Mouse (Mus musculus): ENCODE measurements at regions not wholly inside any gene's neighbourhood (a gene's known extent, or its start where the extent isn't known, plus 50 kb on each side); places are given as distances from the start of the nearest gene placed in this dataset.

- no peak for DNase-seq (ENCODE audit: low spot score in 2 of 2)
- intact Hi-C loops (cut with DNase I): no loop called here
Observed at GRCm38 (mm10) chr9:90978730-90979129, 383.5 kb upstream of the Zic4 start.

DNA sequence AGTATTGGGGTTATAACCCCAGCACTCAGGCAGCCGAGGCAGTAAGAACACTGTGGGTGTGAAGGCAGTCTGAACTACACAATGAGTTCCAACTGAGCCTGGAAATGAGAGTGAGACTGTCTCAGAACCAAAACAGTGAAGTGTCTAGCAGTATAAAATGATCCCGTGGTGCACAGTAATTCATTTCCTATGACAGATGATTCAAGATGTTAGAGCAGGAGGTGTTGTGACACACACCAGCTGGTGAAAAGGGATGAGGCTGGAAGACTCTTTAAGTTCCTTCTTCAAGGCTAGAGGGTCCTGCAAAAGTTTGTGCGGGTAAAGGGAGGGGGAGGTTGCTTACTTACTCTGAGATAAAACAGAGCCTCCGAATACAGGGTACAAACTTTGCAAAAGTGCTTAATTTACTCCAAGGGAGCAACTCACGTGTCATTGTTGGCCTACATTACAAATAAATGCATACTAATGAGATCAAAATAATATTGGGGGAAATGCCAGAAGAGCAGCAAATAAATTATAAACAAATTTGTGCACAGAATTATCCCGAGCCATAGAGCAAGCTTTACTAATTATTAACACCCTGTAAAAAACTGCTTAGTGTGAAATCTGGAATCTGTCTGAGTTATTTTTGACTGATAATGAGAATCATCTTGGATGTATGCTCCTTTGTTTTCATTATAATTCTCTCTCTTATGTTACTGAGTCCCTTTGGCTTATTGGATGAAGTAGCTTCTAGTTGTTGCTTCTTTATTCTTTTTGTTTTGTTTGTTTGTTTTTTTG lies 382.0 kb upstream of the Zic4 start:
- intact Hi-C loops (cut with DNase I): no loop called here
- peak in 1 of 2 experiments; percentile 2 for DNase-seq (ENCODE audit: low spot score in 2 of 2)

DNA sequence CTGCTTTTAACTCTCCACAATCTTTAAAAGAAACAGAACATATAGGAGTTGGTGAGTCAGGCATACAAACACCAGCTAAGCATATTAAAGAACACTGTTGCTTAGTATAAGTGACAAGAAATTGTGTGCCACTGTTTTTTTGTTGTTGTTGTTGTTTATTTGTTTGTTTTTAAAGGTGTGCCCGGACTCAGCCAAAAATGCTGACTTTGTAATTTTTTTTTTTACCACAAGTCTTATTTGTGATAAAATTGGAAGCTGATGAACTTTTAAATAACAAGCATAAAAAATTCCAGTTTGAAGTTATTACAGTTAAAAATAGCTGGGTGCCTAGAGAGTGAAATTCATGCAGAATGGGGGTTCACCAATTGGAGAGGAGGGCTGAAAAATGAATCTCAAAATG lies 363.0 kb upstream of the Zic4 start:
- no peak for DNase-seq (ENCODE audit: low spot score in 2 of 2)
- intact Hi-C loops (cut with DNase I): no loop called here

GRCm38 (mm10) chr9:91004214-91004613 lies 358.0 kb upstream of the Zic4 start:
- peak in 1 of 2 experiments; percentile 3 for DNase-seq (ENCODE audit: low spot score in 2 of 2)
- intact Hi-C loops (cut with DNase I): no loop called here

GRCm38 (mm10) chr9:91040546-91040945 lies 321.7 kb upstream of the Zic4 start:
- intact Hi-C loops (cut with DNase I): no loop called here
- DNase-seq (ENCODE audit: low spot score in 2 of 2): no peak

DNA sequence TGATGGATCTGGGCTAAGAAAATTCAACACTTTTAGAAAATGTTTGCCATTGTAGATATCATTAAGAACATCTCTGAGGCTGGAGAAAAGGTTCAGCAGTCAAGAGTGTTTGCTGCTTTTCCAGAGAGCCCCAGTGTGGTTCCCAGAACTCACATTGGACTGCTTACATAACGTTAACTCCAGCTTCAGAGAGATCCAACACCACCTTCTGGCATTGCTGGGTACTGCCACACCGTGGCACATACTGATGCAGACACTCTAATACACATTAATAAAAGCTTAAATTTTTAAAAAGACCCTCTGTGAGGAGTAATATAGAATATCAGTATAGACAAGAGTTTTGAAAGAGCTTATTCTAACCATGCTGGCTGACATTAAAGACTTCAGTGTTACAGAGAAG lies 313.6 kb upstream of the Zic4 start:
- no peak for DNase-seq (ENCODE audit: low spot score in 2 of 2)
- intact Hi-C loops (cut with DNase I): no loop called here

DNA sequence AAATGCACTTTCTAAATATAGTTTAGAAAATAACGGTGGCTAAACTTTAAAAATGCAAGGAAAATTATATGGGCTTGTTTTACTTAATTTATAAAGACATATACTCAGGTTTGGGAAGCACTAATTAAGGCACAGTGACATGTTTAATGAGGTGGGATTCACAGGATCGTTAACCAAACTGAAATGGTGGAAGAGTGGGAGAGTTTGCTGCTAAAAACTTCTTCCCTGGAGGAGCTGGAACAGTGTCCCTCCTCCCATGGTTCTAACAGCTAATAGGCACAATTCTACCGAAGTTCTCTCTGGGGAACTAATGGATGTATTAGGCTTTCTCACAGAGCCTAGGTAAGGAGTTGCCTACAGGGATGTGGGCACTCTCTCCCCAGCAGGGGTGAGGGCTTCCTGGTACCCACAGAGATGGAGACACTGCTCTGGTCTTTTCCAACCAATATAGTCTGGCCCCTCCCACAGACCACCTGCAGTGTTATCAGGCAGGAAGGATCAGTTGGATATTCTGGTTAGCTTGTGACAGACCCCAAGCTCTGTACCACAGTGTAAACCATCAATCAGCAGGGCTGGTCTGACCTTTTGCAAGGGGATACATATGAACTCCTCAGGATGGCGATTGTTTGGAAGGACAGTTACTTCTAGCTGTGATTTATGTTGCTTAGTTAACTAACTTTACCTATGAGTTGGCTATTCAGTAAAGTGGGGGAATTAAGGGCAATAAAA lies 309.0 kb upstream of the Zic4 start:
- intact Hi-C loops (cut with DNase I): no loop called here
- DNase-seq (ENCODE audit: low spot score in 2 of 2): no peak

DNA sequence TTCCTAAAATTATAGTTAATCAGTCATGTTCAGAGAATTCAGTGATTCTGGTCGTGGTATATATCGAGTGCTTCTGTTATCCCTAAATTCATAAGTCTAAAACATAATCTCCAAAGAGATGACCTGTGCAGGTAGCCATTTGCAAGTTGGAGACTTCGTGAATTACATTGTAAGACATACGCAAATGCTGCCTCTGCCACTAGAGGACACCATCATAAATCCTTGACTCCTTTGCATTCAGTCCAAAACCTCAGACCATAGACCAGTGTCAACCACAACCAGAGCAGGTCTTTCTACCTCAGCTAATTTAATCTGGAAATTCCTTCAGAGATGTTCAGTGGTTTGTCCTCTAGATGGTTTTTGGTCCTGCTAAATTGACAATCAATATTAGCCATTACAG lies 302.8 kb upstream of the Zic4 start:
- intact Hi-C loops (cut with DNase I): no loop called here
- DNase-seq (ENCODE audit: low spot score in 2 of 2): no peak

DNA sequence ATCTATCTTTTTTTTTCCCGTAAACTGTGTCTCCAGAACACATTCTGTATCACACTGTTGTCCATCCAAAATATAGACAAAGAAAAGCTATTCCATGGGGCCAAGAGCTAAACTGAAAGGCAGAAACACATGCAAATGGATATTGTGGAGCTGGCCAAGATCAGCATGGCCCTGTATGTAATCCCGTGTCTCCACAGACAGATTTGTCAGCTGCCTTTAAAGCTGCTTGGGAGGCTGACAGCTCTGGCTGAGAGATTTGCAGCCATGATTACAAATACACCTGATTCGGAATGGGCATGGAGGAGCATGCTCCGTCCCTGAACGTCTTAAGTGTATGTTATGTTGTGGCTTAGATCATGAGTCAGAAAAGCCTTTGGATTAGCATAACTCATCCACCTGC lies 292.7 kb upstream of the Zic4 start:
- no peak for DNase-seq (ENCODE audit: low spot score in 2 of 2)
- intact Hi-C loops (cut with DNase I): no loop called here

DNA sequence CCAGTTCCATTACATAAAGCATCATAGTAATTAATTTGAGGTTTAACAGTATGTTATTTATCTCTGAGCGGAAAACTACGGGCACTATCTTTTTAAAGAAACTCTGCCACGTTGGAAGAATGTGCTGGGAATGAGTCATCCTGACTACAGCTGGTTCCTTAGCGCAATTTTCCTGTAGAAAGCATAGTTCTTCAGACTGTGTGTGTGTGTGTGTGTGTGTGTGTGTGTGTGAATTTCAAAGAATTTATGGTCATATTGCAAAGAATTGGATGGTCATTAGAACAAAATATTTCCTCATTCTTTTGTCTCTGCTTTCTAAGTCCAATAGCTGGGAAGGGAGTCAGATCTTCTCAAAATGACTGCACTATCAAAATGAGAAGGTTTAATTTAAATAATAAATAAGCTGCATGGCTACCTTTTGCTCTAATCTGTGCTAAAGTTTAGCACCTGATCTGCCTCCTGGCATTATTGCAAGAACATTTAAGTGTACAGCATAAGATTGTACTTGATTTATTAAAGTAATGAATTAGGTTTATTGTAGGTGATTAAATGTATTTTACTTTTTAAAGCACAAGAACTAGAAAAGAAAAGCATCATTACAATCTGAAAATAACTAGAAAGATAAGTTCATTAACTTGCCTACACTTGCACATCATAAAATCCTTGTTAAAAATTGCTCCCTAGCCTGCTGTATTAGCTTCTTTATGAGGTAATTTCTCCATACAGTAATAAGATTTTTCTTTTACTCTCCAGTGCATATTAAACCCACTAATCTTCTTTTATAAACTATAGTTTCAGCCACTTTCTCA lies 288.6 kb upstream of the Zic4 start:
- DNase-seq (ENCODE audit: low spot score in 2 of 2): peak; percentile 37 to 68
- intact Hi-C loops (cut with DNase I): no loop called here

- no peak for DNase-seq (ENCODE audit: low spot score in 2 of 2)
- intact Hi-C loops (cut with DNase I): no loop called here
Observed at GRCm38 (mm10) chr9:91074175-91074480, 288.1 kb upstream of the Zic4 start.

GRCm38 (mm10) chr9:91077490-91077889 lies 284.7 kb upstream of the Zic4 start:
- intact Hi-C loops (cut with DNase I): no loop called here
- no peak for DNase-seq (ENCODE audit: low spot score in 2 of 2)

DNA sequence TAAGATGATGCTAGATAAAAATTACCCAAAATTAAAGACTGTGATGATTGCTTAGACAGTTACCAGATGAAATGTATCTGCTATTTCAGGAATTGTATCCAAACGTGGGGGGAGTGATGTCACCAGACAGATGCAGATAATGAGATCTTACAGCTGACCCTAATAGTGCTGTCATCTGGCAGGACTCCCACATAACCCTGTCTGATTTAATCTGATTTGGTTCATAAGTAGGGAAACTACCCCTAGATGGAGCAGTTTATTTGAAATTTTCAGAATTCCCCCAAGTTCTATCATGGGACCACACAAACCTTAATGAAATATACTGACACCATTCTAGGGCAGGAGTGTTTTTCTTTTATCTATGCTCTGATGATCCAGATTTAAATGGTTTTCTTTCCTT lies 278.4 kb upstream of the Zic4 start:
- no peak for DNase-seq (ENCODE audit: low spot score in 2 of 2)
- intact Hi-C loops (cut with DNase I): no loop called here

DNA sequence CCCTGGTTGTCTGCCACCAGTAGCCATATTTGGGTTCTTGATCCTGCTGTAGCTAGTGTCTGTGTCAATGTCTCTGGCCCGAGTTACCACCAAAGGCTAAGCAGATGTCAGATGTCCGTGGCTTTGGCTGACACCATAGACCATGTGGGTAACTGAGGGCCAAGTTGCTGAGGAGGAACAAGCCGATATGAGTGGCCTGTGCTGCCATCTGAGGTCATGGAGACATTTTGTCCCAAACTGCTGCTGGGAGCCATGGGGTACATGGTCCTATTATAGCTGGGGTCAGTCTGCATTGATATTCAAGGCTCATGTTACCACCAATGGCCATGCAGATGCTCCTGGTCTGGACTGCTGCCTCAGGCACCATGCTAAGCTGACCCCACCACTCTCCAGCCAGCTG lies 276.3 kb upstream of the Zic4 start:
- DNase-seq (ENCODE audit: low spot score in 2 of 2): no peak
- intact Hi-C loops (cut with DNase I): no loop called here

GRCm38 (mm10) chr9:91089348-91089747 lies 272.9 kb upstream of the Zic4 start:
- DNase-seq (ENCODE audit: low spot score in 2 of 2): no peak
- intact Hi-C loops (cut with DNase I): no loop called here

- DNase-seq (ENCODE audit: low spot score in 2 of 2): no peak
- intact Hi-C loops (cut with DNase I): no loop called here
Observed at GRCm38 (mm10) chr9:91091421-91092050, 270.7 kb upstream of the Zic4 start.

- no peak for DNase-seq (ENCODE audit: low spot score in 2 of 2)
- intact Hi-C loops (cut with DNase I): no loop called here
Observed at GRCm38 (mm10) chr9:91101614-91102407, 260.4 kb upstream of the Zic4 start.

- peak in 1 of 2 experiments; percentile 9 for DNase-seq (ENCODE audit: low spot score in 2 of 2)
- intact Hi-C loops (cut with DNase I): no loop called here
Observed at GRCm38 (mm10) chr9:91122441-91123035, 239.7 kb upstream of the Zic4 start.

GRCm38 (mm10) chr9:91123208-91123607 lies 239.0 kb upstream of the Zic4 start:
- intact Hi-C loops (cut with DNase I): no loop called here
- DNase-seq (ENCODE audit: low spot score in 2 of 2): no peak

All from left cerebral cortex, postnatal 14 days (tissue).